Mouse (Mus musculus) G1E-ER4 (cell line): ENCODE results near the gene Rab17. TPM values are rescaled to one million over a fixed set of nuclear protein-coding genes. Genes with fewer than 3 reads are reported as not detected.

ENCODE experiments used
- GATA1 ChIP-seq: IDR thresholded peaks from one replicate; pipeline ENCODE4 v1.8.0; 2012; ENCODE audit warnings: low read length, inconsistent platforms
- polyA plus RNA-seq: library from polyadenylated mRNA; stranded (reverse); fragments of >175 nt; gene quantifications from 2 replicates; pipeline ENCODE4 v1.2.3, GENCODE M21; 2012

Gene Rab17
- polyA plus RNA-seq, 1 experiment: not detected

DNA sequence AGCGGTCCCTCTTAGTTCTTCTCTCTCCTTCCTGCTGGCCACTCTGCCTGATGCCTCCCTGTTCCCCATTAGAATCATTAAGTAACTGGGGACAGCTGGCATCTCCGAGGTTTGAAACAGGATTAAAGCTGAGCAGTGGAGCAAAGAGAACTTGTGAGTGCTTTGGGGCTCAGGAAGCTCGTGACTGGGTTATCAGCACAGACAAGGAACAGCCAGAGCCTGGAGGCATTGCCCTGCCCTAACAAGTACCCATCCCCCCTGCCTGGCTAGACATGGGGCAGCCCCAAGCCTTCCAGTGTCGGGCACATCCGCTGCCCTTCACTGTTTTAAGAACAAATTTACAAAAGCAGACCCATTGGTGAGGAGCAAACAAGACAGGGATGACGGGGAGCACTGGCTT is 52.0 kb downstream of the Rab17 start:
- TF ChIP-seq GATA1: no peak

DNA sequence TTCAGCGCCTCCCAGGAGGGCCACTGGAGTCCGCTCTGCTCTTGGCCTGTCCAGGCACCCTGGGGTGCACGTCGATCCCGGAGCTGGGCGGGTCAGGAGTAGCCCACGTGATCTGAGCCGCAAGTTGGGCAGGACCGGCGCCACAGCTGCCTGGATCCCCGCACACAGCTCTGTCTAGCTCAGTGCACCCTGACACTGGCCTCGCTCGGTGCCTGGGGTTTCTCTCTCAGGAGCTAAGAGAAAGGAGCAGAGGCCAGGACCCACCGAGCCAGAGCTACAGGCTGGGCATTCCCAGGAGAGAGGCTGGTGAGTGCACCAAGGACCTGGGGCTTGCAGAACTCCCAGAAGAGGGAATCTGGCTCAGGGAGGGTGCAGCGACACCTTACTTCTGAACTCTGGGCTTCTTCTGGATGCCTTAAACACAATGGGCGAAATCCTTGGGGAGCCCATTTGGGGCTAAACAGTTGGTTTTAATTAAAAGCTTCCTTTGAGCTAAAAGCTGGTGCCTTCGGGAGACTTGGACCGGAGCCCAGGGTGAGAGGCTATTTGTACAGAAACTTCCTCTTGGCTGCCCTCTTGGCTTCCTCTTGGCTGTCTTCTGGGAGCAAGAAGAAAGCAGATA is 54.4 kb downstream of the Rab17 start, which contains the start of gene Mlph:
TSS of gene Mlph (plus strand) at position 138 of the 622 bp plus-strand sequence.
- TF ChIP-seq GATA1: no peak

DNA sequence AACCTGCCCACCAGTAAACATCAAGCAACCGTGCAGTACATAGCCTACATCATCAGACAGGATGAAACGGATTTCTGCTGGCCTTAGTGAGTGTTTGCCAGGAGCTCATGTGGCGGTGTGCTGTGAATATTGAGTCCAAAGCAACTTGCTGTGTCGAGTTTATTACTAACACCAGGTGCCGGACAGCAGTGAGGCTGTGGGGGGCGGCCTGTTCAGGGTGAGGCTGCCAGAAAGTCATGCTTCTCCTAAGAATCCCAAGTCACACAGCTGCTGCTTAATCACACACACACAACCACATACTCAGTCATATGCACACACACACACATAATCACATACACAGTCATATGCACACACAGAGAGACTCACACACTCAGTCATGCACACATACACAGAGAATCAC is 56.2 kb downstream of the Rab17 start:
- no peak for TF ChIP-seq GATA1

DNA sequence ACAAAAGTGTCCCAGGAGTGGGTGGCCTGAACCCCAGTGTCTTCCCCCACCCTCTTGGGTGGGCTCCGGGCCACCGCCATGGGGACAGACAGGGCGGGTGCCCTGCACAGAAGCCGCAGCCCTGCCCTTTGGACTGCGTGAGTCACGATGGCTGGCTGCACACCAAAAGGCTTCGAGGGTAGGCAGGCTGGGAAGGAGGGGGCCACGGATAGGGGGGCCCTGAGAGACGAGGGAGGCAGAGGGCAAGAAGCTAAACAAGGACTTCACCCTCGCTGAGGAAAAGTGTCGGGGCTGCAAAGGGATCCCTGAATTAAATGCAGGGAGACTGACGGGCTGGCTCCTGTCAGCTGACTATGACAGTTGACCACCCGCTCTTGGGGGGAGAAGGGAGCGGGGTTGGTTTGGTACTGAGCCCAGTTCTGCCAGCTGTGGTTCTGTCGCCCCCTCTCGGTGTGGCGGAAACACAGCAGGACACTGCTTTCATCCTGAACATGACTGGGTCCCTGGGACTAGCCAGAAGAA is 59.8 kb downstream of the Rab17 start:
- TF ChIP-seq GATA1: no peak

DNA sequence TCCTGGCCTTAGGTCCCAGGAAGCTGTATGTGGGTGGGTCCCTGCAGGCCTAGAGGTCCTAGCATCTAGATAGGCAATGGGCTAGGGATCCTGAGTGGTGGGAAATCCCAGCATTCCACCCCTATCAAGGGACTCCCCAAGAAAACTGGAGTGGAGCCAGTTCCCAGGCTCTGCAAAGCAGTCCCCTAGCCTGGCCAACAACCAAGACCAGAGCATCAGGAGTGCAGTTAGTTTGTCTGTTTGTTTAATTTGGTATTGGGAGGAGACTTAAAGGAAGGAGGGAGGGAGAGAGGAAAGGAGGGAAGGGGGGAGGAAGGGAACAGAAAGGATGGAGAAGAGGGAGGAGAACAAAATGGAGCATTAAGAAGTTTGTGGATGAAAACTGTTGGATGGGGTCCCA is 60.3 kb downstream of the Rab17 start:
- TF ChIP-seq GATA1: no peak

Other genes starting within 250 kb of the Rab17 start
- not detected in 2 replicates for gene Col6a3, start 125.7 kb downstream of the Rab17 start, polyA plus RNA-seq
- not detected in 2 replicates for gene Mlph, start 54.6 kb downstream of the Rab17 start, polyA plus RNA-seq
- not detected in 2 replicates for gene Prlh, start 16.6 kb downstream of the Rab17 start, polyA plus RNA-seq
- not detected in 2 replicates for gene Lrrfip1, start 29.1 kb upstream of the Rab17 start, polyA plus RNA-seq
- not detected in 2 replicates for gene Rbm44, start 175.4 kb upstream of the Rab17 start, polyA plus RNA-seq
- not detected in 2 replicates for gene Ramp1, start 210.2 kb upstream of the Rab17 start, polyA plus RNA-seq